Mouse (Mus musculus): ENCODE data around the gene Acacb.

The Acacb gene

GRCm38 (mm10) chr5:114264030-114264459, 117.7 kb downstream of the Acacb start:
- no peak for DNase-seq (ENCODE audit: low read depth in 1 of 2, low spot score in 2 of 2)

GRCm38 (mm10) chr5:114264791-114265190, 118.5 kb downstream of the Acacb start:
- no peak for DNase-seq (ENCODE audit: low read depth in 1 of 2, low spot score in 2 of 2)

- DNase-seq (ENCODE audit: low read depth in 1 of 2, low spot score in 2 of 2) = no peak
Measured at GRCm38 (mm10) chr5:114268646-114269045, 122.3 kb downstream of the Acacb start.

- no peak for DNase-seq (ENCODE audit: low read depth in 1 of 2, low spot score in 2 of 2)
Measured at GRCm38 (mm10) chr5:114269499-114269898, 123.2 kb downstream of the Acacb start.

- no peak for DNase-seq (ENCODE audit: low read depth in 1 of 2, low spot score in 2 of 2)
Measured at GRCm38 (mm10) chr5:114269984-114270383, 123.6 kb downstream of the Acacb start.

GRCm38 (mm10) chr5:114273693-114274402, 127.5 kb downstream of the Acacb start, which contains the start of gene Foxn4:
Gene Foxn4 (minus strand): TSS chr5:114273807.
- DNase-seq (ENCODE audit: low read depth in 1 of 2, low spot score in 2 of 2) = no peak

- DNase-seq (ENCODE audit: low read depth in 1 of 2, low spot score in 2 of 2) = no peak
Measured at GRCm38 (mm10) chr5:114275339-114275738, 129.0 kb downstream of the Acacb start.

- DNase-seq (ENCODE audit: low read depth in 1 of 2, low spot score in 2 of 2) = no peak
Measured at GRCm38 (mm10) chr5:114275991-114276390, 129.7 kb downstream of the Acacb start.

GRCm38 (mm10) chr5:114279382-114280143, 133.2 kb downstream of the Acacb start:
- DNase-seq (ENCODE audit: low read depth in 1 of 2, low spot score in 2 of 2) = no peak

- DNase-seq (ENCODE audit: low read depth in 1 of 2, low spot score in 2 of 2) = no peak
Measured at GRCm38 (mm10) chr5:114282346-114282745, 136.0 kb downstream of the Acacb start.

- no peak for DNase-seq (ENCODE audit: low read depth in 1 of 2, low spot score in 2 of 2)
Measured at GRCm38 (mm10) chr5:114284604-114285397, 138.5 kb downstream of the Acacb start.

- no peak for DNase-seq (ENCODE audit: low read depth in 1 of 2, low spot score in 2 of 2)
Measured at GRCm38 (mm10) chr5:114285398-114285700, 139.0 kb downstream of the Acacb start.

GRCm38 (mm10) chr5:114286102-114286501, 139.8 kb downstream of the Acacb start:
- no peak for DNase-seq (ENCODE audit: low read depth in 1 of 2, low spot score in 2 of 2)

GRCm38 (mm10) chr5:114286872-114287571, 140.7 kb downstream of the Acacb start:
- DNase-seq (ENCODE audit: low read depth in 1 of 2, low spot score in 2 of 2) = no peak

- no peak for DNase-seq (ENCODE audit: low read depth in 1 of 2, low spot score in 2 of 2)
Measured at GRCm38 (mm10) chr5:114288396-114288795, 142.1 kb downstream of the Acacb start.

- no peak for DNase-seq (ENCODE audit: low read depth in 1 of 2, low spot score in 2 of 2)
Measured at GRCm38 (mm10) chr5:114288874-114289273, 142.5 kb downstream of the Acacb start, which contains the start of gene Myo1h. Gene Myo1h (plus strand): TSS chr5:114289166.

- no peak for DNase-seq (ENCODE audit: low read depth in 1 of 2, low spot score in 2 of 2)
Measured at GRCm38 (mm10) chr5:114290004-114290403, 143.7 kb downstream of the Acacb start.

- DNase-seq (ENCODE audit: low read depth in 1 of 2, low spot score in 2 of 2) = no peak
Measured at GRCm38 (mm10) chr5:114296693-114297631, 150.6 kb downstream of the Acacb start.

- no peak for DNase-seq (ENCODE audit: low read depth in 1 of 2, low spot score in 2 of 2)
Measured at GRCm38 (mm10) chr5:114298212-114298894, 152.0 kb downstream of the Acacb start.
